Mouse (Mus musculus) telencephalon, adult 2 months (tissue): ENCODE results near the gene Rps6kl1.
A peak's percentile ranks its signal among the peaks of the same experiment; 100 is the strongest.

Experiments
- DNase-seq: peaks from one replicate; pipeline ENCODE4 v3.0.0-alpha.2; 2011; ENCODE audit warnings: low read depth, low spot score

Gene Rps6kl1

GRCm38 (mm10) chr12:85108643-85109042, 42.4 kb downstream of the Rps6kl1 start:
- DNase-seq = no peak

GRCm38 (mm10) chr12:85106292-85106691, 44.8 kb downstream of the Rps6kl1 start:
- no peak for DNase-seq

- DNase-seq = no peak
These were observed 46.3 kb downstream of the Rps6kl1 start for GRCm38 (mm10) chr12:85104789-85105188.

GRCm38 (mm10) chr12:85103096-85103495, 48.0 kb downstream of the Rps6kl1 start:
- no peak for DNase-seq

- DNase-seq = no peak
These were observed 49.5 kb downstream of the Rps6kl1 start for GRCm38 (mm10) chr12:85101521-85102106.

GRCm38 (mm10) chr12:85101001-85101400, 50.1 kb downstream of the Rps6kl1 start:
- no peak for DNase-seq

GRCm38 (mm10) chr12:85095859-85096258, 55.2 kb downstream of the Rps6kl1 start:
- DNase-seq = no peak

GRCm38 (mm10) chr12:85095146-85095545, 55.9 kb downstream of the Rps6kl1 start:
- DNase-seq = no peak

GRCm38 (mm10) chr12:85094706-85095105, 56.4 kb downstream of the Rps6kl1 start:
- DNase-seq = no peak

GRCm38 (mm10) chr12:85094010-85094409, 57.1 kb downstream of the Rps6kl1 start:
- DNase-seq = no peak

- DNase-seq = peak; percentile 58
These were observed 58.9 kb downstream of the Rps6kl1 start for GRCm38 (mm10) chr12:85092214-85092613.

GRCm38 (mm10) chr12:85091190-85091589, 59.9 kb downstream of the Rps6kl1 start:
- DNase-seq = no peak

- DNase-seq = no peak
These were observed 63.2 kb downstream of the Rps6kl1 start for GRCm38 (mm10) chr12:85087845-85088244.
